11 mouse cellular contexts compared by ENCODE assay signal in genomic region chr11:44502931-44503330, GRCm38 (mm10).
"Had no signal": no experiment of that assay in that cellular context is flagged by ENCODE, and none has a peak within 500 bp of the region (broad histone marks: within the 10 kb centered on the region; RNA-seq: fewer than 3 reads in every experiment).

No protein-coding gene starts in this region.

- H3K27me3 ChIP-seq: midbrain, embryonic 13.5 days; neural tube, embryonic 13.5 days had no signal

- H3K27ac ChIP-seq: left cerebral cortex, adult 2 months; liver, embryonic 14.5 days; midbrain, embryonic 13.5 days; neural tube, embryonic 13.5 days had no signal

- DNase-seq: kidney, postnatal 10 days; kidney, postnatal 4 days; lung, adult 18-20 months; right cerebral cortex, postnatal 14 days; thymus, postnatal 4 days had no signal

- H3K4me3 ChIP-seq: left cerebral cortex, adult 2 months; midbrain, embryonic 13.5 days; neural tube, embryonic 13.5 days had no signal

- H3K4me2 ChIP-seq: midbrain, embryonic 13.5 days; neural tube, embryonic 13.5 days had no signal

- H3K4me1 ChIP-seq: midbrain, embryonic 13.5 days; neural tube, embryonic 13.5 days had no signal

- H3K36me3 ChIP-seq: midbrain, embryonic 13.5 days; neural tube, embryonic 13.5 days had no signal

- H3K9me3 ChIP-seq: midbrain, embryonic 13.5 days; neural tube, embryonic 13.5 days had no signal

- H3K9ac ChIP-seq: liver, embryonic 14.5 days; midbrain, embryonic 13.5 days; neural tube, embryonic 13.5 days had no signal

- ATAC-seq: inflammation-experienced regulatory T-cells, adult 6 months; intestine, postnatal 0 days; midbrain, embryonic 13.5 days had no signal
